Mouse (Mus musculus) cerebellum, postnatal 36 days (tissue): ENCODE measurements around the gene Gm49388.

Experiments
- DNase-seq, 2 experiments: peaks; one replicate each; pipeline ENCODE4 v3.0.0; 2021 to 2022; ENCODE audit warnings: mixed read lengths in 2 of 2

Gene Gm49388

GRCm38 (mm10) chr7:127841340-127842000 lies 56.1 kb downstream of the Gm49388 start:
- peak; percentile 91 to 96 for DNase-seq

GRCm38 (mm10) chr7:127842001-127842718 lies 56.8 kb downstream of the Gm49388 start:
- DNase-seq, result peak; percentile 80 to 81

DNA sequence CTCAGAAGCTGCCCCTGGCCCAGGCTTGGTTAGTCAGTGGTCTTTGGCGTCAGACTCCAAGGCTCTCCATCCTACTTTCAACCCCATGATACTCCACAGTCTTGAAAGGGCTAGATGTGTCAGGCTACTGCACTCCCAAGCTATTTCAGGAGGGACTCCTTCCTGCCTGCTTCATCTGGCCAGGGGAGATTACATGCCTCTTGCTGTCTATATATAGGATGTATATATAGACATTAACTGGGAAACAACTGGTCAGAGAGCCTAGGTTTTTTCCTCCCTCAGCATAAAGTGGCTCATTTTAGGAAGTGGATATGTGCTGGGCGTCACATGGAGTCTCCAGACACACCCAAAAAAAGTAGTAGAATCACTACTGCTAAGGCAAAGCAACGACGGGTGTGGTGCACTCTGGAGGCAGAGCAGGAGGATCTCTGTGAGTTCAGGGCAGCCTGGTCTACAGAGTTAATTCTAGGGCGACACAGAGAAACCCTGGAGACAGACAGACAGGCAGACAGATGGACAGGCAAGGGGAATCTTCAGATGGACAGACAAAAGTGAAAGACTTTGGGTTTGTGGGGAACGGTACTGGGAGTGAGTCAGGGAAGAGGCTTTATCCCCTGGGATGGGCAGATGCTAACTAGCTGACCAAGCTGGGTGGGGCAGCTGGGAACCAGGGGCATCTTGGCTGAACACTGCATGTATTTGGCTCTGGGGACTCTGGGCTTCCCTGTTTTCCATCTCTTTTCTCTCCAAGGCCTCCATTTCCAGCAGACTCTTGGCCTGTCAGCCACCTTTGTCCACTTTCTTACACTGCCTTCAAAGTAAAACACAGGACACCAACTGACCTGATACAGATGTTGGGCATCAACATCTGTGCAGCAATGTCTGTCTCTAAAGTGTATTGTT lies 64.8 kb downstream of the Gm49388 start:
- DNase-seq, result no peak

- DNase-seq, result no peak
These were observed 65.5 kb downstream of the Gm49388 start for GRCm38 (mm10) chr7:127850906-127851305.
